Mouse (Mus musculus): ENCODE measurements at regions not wholly inside any gene's neighbourhood (a gene's known extent, or its start where the extent isn't known, plus 50 kb on each side); places are given as distances from the start of the nearest gene placed in this dataset.
A peak's percentile ranks its signal among the peaks of the same experiment; 100 is the strongest.

DNA sequence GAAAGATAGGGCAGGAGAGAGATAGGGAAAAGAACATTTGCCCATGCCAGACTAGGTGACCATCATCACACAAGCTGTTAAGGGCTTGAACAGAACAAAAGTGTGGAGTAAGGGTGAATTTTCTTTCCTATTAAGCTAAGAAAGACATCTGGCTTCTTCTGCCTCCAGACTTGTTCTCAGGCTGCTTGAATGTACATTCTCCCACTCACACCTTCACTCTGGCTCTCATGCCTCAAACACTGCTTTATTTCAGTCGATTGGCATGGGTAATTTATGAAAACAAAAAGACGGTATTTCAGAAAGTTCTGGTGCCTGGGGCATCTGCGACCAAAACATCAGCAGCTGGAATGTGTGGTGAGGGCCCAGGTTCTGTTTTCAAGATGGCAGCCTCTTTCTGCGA is 79.1 kb downstream of the Ifi44 start:
- DNase-seq = no peak

DNA sequence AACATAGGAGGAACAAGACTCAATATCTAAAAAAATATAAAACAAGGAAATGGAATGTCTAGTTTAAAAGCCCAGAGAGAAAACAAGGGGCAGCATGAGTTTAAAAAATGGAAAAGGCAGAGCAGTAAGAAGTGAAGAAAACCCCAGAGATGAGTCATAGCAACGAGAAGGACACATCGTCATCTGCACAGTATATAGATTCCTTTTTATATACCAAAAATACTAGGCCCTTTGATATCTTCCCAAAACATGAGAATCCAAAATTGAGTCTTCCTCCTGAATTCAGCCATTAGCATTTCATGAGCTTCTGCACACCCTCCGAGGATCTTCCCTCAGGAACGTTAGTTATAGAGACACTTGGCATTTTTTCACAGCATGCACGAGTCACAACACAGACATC is 96.5 kb downstream of the Ifi44 start:
- no peak for DNase-seq

DNA sequence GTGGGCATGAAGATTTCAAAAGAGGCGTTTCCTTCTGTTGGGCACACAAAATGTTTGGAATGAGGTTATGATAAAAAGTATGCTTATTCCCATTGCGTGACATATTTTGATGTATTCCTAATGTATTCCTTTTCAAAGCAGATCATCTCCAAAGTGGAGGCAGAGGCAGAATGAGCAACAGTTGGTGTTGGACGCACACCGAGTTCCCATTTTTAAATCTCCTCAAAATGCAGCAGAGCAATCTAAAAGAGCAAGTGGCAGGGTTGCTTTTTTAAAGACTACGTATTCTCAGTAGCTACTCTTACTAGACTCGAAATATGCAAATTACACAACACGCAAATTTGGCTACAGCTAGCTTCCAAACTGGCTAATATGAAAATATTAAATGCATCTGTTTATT is 98.2 kb downstream of the Ifi44 start:
- DNase-seq = no peak

DNA sequence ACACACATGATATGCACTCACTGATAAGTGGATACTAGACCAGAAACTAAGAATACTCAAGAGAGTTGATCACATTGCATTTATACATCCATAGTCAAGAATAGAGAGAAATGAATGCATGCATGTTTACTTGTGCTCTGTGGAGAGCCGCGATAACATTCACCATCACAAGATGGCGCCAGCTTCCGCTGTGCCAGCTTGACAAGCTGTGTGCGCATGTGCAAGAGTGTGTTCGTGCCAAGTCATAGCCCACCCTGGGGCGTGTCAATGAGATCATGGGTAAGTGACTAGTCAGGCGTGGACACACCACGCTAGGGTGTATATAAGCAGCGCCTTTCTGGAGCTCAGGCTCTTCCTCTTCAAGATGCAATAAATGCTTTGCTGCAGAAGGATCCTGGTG is 102.1 kb downstream of the Ifi44 start:
- peak; percentile 8 for DNase-seq

DNA sequence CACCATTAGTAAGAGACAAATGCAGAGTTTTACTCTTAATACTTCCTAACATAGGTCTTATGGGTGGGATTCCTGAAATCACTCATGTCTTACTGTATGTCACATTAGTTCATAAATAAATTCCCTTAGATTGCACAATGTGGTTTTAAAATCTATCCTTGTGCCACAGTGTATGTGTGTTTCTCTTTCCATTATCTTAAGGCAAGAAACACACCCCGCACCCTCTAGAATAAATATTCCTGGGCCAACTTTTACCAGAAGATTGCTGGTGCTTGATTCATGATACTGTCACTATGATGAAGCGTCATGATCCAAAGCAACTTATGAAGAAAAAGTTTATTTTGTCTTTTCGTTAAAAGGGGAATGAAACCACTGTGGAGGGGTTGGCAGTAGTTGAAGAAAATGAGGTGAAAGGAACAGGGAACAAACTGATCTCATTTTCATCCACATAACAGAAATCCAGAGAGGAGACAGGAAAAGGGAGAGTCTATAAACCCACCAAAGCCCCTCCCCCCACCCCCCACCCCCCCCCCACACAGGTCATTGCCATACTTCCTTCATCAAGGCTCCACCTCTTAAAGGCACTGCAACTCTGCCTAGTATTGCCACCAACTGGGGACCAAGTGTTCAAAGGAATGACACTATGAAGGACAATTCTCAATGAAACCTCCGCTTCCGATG is 110.2 kb downstream of the Ifi44 start:
- DNase-seq = no peak

DNA sequence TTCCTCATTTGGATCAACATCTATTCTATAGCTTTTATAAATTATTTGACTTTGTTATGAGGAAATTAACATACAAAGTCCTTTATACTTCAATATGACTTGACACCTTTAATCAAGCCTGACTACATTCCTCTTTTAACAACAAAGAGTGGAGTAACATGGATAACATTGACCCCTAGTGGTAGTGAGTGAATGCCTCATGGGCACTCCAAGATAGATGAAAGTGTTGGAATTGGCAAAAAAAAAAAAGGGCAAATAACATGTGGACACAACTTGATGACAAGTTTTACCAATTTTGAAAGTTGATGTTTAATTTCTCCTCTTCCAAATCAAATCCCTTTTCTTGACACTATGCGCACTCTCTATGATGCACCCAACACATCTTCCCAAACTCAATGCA is 111.4 kb downstream of the Ifi44 start:
- DNase-seq = no peak

DNA sequence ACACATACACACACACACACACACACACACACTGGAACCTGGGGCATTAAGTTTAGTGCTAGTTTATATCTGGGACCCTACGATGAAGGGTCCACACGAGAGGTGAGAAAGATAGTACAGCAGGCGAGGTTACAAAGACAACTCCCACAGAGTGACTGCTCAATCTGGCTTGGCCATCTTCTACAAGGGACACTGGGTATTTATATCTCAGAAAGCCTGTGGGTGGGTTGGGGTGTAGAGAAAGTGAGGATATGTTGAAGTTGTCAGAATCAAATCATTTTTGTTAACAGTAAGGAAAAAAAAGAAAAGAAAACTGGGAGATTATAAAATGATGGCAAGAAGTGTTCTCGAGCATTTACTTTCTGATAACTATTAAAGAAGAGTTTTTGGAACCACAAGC is 138.8 kb downstream of the Ifi44 start:
- DNase-seq = no peak

DNA sequence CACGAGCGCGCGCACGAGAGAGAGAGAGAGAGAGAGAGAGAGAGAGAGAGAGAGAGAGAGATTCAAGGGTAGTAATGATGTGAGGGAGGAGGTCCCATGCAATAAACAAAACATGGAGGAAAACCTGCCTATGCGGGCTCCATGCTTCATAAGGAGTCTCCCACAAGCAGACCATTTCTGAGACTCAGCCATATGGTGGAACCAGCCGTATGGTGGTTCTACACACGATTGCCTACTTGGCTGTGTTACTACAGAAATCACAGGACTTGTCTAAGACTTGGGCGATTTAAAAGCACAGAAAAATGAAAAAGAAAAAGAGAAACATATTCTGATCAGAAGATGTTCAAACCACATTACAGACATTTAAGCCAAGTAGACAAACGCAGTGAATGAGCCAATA is 142.1 kb downstream of the Ifi44 start:
- no peak for DNase-seq

DNA sequence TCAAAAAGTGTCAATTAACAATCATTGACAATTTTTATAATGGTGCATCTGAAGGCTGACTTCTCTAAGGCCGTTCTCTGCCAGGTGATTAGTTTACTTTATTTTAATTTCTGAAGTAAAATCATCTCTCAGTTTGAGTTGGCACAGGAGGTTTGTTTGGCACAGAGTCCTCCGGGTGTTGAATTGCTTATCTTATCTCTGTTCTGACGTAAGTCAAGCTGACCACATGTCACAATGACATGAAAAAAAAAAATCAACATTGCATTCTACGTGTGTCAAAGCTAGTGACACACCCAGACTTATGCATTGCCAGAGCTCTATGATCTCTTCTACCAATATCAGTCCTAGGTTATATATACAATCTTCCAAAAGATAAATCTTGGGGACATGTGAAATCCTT is 146.4 kb downstream of the Ifi44 start:
- no peak for DNase-seq

Data from kidney, postnatal 10 days (tissue).